Mouse (Mus musculus): Measurements from ENCODE around the gene Agpat2. TPM values are rescaled to one million over a fixed set of nuclear protein-coding genes. Genes with fewer than 3 reads are reported as not detected.

Gene Agpat2
- polyA plus RNA-seq, 1 experiment from 2014 or later = 41.4 TPM

GRCm38 (mm10) chr2:26575865-26576264, 28.4 kb downstream of the Agpat2 start:
- Histone ChIP-seq H3K36me3 (ENCODE audit: control insufficient read depth, insufficient read depth, low read length) (no peaks in the 10 kb centered on the region), H3K9me3 (ENCODE audit: control insufficient read depth, low read length) (no peaks in the 10 kb centered on the region), H3K27ac (ENCODE audit: low read depth, low read length) (peak overlapping the region; percentile 2; the same call in 1 of the 2 replicates), H3K4me3 (ENCODE audit: low read length) (no peak overlapping the region), H3K27me3 (ENCODE audit: control insufficient read depth, insufficient read depth, low read length) (no peaks in the 10 kb centered on the region), H3K9ac (ENCODE audit: low read depth, low read length) (no peak overlapping the region), H3K4me1 (ENCODE audit: control insufficient read depth, insufficient read depth, low read length) (peaks cover 21% of the 10 kb centered on the region), H3K4me2 (replicated peaks; ENCODE audit: low read depth, low read length) (no peak overlapping the region)
- no peak for ATAC-seq (ENCODE audit: low FRiP score, low TSS enrichment)
- WGBS = 57% methylated on average over 4 of the region's 4 CpGs

- Histone ChIP-seq H3K4me3 (ENCODE audit: low read length) (no peak overlapping the region), H3K9me3 (ENCODE audit: control insufficient read depth, low read length) (no peaks in the 10 kb centered on the region), H3K27ac (ENCODE audit: low read depth, low read length) (peak overlapping the region; percentile 2; the same call in 1 of the 2 replicates), H3K4me1 (ENCODE audit: control insufficient read depth, insufficient read depth, low read length) (peaks cover 21% of the 10 kb centered on the region), H3K27me3 (ENCODE audit: control insufficient read depth, insufficient read depth, low read length) (no peaks in the 10 kb centered on the region), H3K4me2 (replicated peaks; ENCODE audit: low read depth, low read length) (no peak overlapping the region), H3K36me3 (ENCODE audit: control insufficient read depth, insufficient read depth, low read length) (no peaks in the 10 kb centered on the region), H3K9ac (ENCODE audit: low read depth, low read length) (no peak overlapping the region)
- 82% methylated on average over 1 of the region's 1 CpGs for WGBS
- no peak for ATAC-seq (ENCODE audit: low FRiP score, low TSS enrichment)
Measured at GRCm38 (mm10) chr2:26575378-26575777, 28.8 kb downstream of the Agpat2 start.

- Histone ChIP-seq H3K4me1 (ENCODE audit: control insufficient read depth, insufficient read depth, low read length) (peaks cover 21% of the 10 kb centered on the region), H3K27ac (ENCODE audit: low read depth, low read length) (0 out of 2 replicates have a peak overlapping the region, but pooled peaks have one; percentile 6)
- 79% methylated on average over 5 of the region's 5 CpGs for WGBS
Measured at GRCm38 (mm10) chr2:26574862-26575261, 29.4 kb downstream of the Agpat2 start.

GRCm38 (mm10) chr2:26573807-26574206, 30.4 kb downstream of the Agpat2 start:
- 24% methylated on average over 5 of the region's 5 CpGs for WGBS
- no peaks in the 10 kb centered on the region for H3K36me3 ChIP-seq (ENCODE audit: control insufficient read depth, insufficient read depth, low read length)
- H3K9me3 ChIP-seq (ENCODE audit: control insufficient read depth, low read length) = no peaks in the 10 kb centered on the region
- H3K4me2 ChIP-seq (replicated peaks; ENCODE audit: low read depth, low read length) = no peak overlapping the region
- no peaks in the 10 kb centered on the region for H3K27me3 ChIP-seq (ENCODE audit: control insufficient read depth, insufficient read depth, low read length)
- peak overlapping the region; percentile 27; the same call in 1 of the 2 replicates for H3K27ac ChIP-seq (ENCODE audit: low read depth, low read length)
- no peak for ATAC-seq (ENCODE audit: low FRiP score, low TSS enrichment)
- H3K4me3 ChIP-seq (ENCODE audit: low read length) = no peak overlapping the region
- H3K4me1 ChIP-seq (ENCODE audit: control insufficient read depth, insufficient read depth, low read length) = peaks cover 21% of the 10 kb centered on the region
- 0 out of 2 replicates have a peak overlapping the region, but pooled peaks have one; percentile 18 for H3K9ac ChIP-seq (ENCODE audit: low read depth, low read length)

More at GRCm38 (mm10) chr2:26574862-26575261, 29.4 kb downstream of the Agpat2 start:
- no peaks in the 10 kb centered on the region for H3K36me3 ChIP-seq (ENCODE audit: control insufficient read depth, insufficient read depth, low read length)
- ATAC-seq (ENCODE audit: low FRiP score, low TSS enrichment) = no peak
- H3K4me2 ChIP-seq (replicated peaks; ENCODE audit: low read depth, low read length) = no peak overlapping the region
- no peak overlapping the region for H3K4me3 ChIP-seq (ENCODE audit: low read length)
- no peaks in the 10 kb centered on the region for H3K27me3 ChIP-seq (ENCODE audit: control insufficient read depth, insufficient read depth, low read length)
- no peaks in the 10 kb centered on the region for H3K9me3 ChIP-seq (ENCODE audit: control insufficient read depth, low read length)
- no peak overlapping the region for H3K9ac ChIP-seq (ENCODE audit: low read depth, low read length)

- Histone ChIP-seq H3K4me2 (replicated peaks; ENCODE audit: low read depth, low read length) (no peak overlapping the region), H3K27ac (ENCODE audit: low read depth, low read length) (peak overlapping the region; percentile 27; the same call in 1 of the 2 replicates), H3K9me3 (ENCODE audit: control insufficient read depth, low read length) (no peaks in the 10 kb centered on the region), H3K4me1 (ENCODE audit: control insufficient read depth, insufficient read depth, low read length) (peaks cover 21% of the 10 kb centered on the region), H3K9ac (ENCODE audit: low read depth, low read length) (0 out of 2 replicates have a peak overlapping the region, but pooled peaks have one; percentile 18), H3K27me3 (ENCODE audit: control insufficient read depth, insufficient read depth, low read length) (no peaks in the 10 kb centered on the region), H3K36me3 (ENCODE audit: control insufficient read depth, insufficient read depth, low read length) (no peaks in the 10 kb centered on the region), H3K4me3 (ENCODE audit: low read length) (no peak overlapping the region)
- 45% methylated on average over 12 of the region's 12 CpGs for WGBS
- 0 out of 2 replicates have a peak, but pooled peaks have one; percentile 10 for ATAC-seq (ENCODE audit: low FRiP score, low TSS enrichment)
Measured at GRCm38 (mm10) chr2:26573396-26573795, 30.8 kb downstream of the Agpat2 start.

GRCm38 (mm10) chr2:26571826-26572225, 32.4 kb downstream of the Agpat2 start:
- no peak overlapping the region for H3K9ac ChIP-seq (ENCODE audit: low read depth, low read length)
- WGBS = 47% methylated on average over 5 of the region's 5 CpGs
- no peak overlapping the region for H3K4me3 ChIP-seq (ENCODE audit: low read length)
- no peaks in the 10 kb centered on the region for H3K27me3 ChIP-seq (ENCODE audit: control insufficient read depth, insufficient read depth, low read length)
- peak overlapping the region; percentile 65; the same call in 1 of the 2 replicates for H3K27ac ChIP-seq (ENCODE audit: low read depth, low read length)
- H3K4me2 ChIP-seq (replicated peaks; ENCODE audit: low read depth, low read length) = no peak overlapping the region
- H3K4me1 ChIP-seq (ENCODE audit: control insufficient read depth, insufficient read depth, low read length) = peaks cover 18% of the 10 kb centered on the region
- H3K9me3 ChIP-seq (ENCODE audit: control insufficient read depth, low read length) = no peaks in the 10 kb centered on the region
- no peak for ATAC-seq (ENCODE audit: low FRiP score, low TSS enrichment)
- no peaks in the 10 kb centered on the region for H3K36me3 ChIP-seq (ENCODE audit: control insufficient read depth, insufficient read depth, low read length)

- peak overlapping the region; percentile 65; the same call in 1 of the 2 replicates for H3K27ac ChIP-seq (ENCODE audit: low read depth, low read length)
- ATAC-seq (ENCODE audit: low FRiP score, low TSS enrichment) = peak; percentile 28; the same call in 1 of the 2 replicates
- no peaks in the 10 kb centered on the region for H3K36me3 ChIP-seq (ENCODE audit: control insufficient read depth, insufficient read depth, low read length)
- H3K9me3 ChIP-seq (ENCODE audit: control insufficient read depth, low read length) = no peaks in the 10 kb centered on the region
- no peak overlapping the region for H3K4me3 ChIP-seq (ENCODE audit: low read length)
- no peak overlapping the region for H3K9ac ChIP-seq (ENCODE audit: low read depth, low read length)
- no peaks in the 10 kb centered on the region for H3K27me3 ChIP-seq (ENCODE audit: control insufficient read depth, insufficient read depth, low read length)
- H3K4me2 ChIP-seq (replicated peaks; ENCODE audit: low read depth, low read length) = no peak overlapping the region
- H3K4me1 ChIP-seq (ENCODE audit: control insufficient read depth, insufficient read depth, low read length) = peaks cover 14% of the 10 kb centered on the region
- 60% methylated on average over 9 of the region's 9 CpGs for WGBS
Measured at GRCm38 (mm10) chr2:26571400-26571799, 32.8 kb downstream of the Agpat2 start.

GRCm38 (mm10) chr2:26570034-26570433, 34.2 kb downstream of the Agpat2 start:
- no peaks in the 10 kb centered on the region for H3K36me3 ChIP-seq (ENCODE audit: control insufficient read depth, insufficient read depth, low read length)
- no peaks in the 10 kb centered on the region for H3K27me3 ChIP-seq (ENCODE audit: control insufficient read depth, insufficient read depth, low read length)
- H3K9ac ChIP-seq (ENCODE audit: low read depth, low read length) = no peak overlapping the region
- H3K27ac ChIP-seq (ENCODE audit: low read depth, low read length) = no peak overlapping the region
- no peak overlapping the region for H3K4me3 ChIP-seq (ENCODE audit: low read length)
- 8% methylated on average over 3 of the region's 3 CpGs for WGBS
- peaks cover 10% of the 10 kb centered on the region for H3K4me1 ChIP-seq (ENCODE audit: control insufficient read depth, insufficient read depth, low read length)
- H3K4me2 ChIP-seq (replicated peaks; ENCODE audit: low read depth, low read length) = no peak overlapping the region
- no peak for ATAC-seq (ENCODE audit: low FRiP score, low TSS enrichment)
- no peaks in the 10 kb centered on the region for H3K9me3 ChIP-seq (ENCODE audit: control insufficient read depth, low read length)

- no peaks in the 10 kb centered on the region for H3K9me3 ChIP-seq (ENCODE audit: control insufficient read depth, low read length)
- H3K27ac ChIP-seq (ENCODE audit: low read depth, low read length) = no peak overlapping the region
- H3K9ac ChIP-seq (ENCODE audit: low read depth, low read length) = no peak overlapping the region
- 21% methylated on average over 4 of the region's 4 CpGs for WGBS
- no peaks in the 10 kb centered on the region for H3K27me3 ChIP-seq (ENCODE audit: control insufficient read depth, insufficient read depth, low read length)
- no peaks in the 10 kb centered on the region for H3K36me3 ChIP-seq (ENCODE audit: control insufficient read depth, insufficient read depth, low read length)
- peaks cover 3% of the 10 kb centered on the region; the same call in 1 of the 2 replicates for H3K4me1 ChIP-seq (ENCODE audit: control insufficient read depth, insufficient read depth, low read length)
- ATAC-seq (ENCODE audit: low FRiP score, low TSS enrichment) = no peak
- no peak overlapping the region for H3K4me3 ChIP-seq (ENCODE audit: low read length)
- no peak overlapping the region for H3K4me2 ChIP-seq (replicated peaks; ENCODE audit: low read depth, low read length)
Measured at GRCm38 (mm10) chr2:26566221-26566620, 38.0 kb downstream of the Agpat2 start.

Measured in kidney, embryonic 14.5 days (tissue).